Mouse (Mus musculus) midbrain, embryonic 12.5 days (tissue): ENCODE measurements around the gene Cdon. TPM values are rescaled to one million over a fixed set of nuclear protein-coding genes. Genes with fewer than 3 reads are reported as not detected.
A peak's percentile ranks its signal among the peaks of the same experiment; 100 is the strongest.

ENCODE experiments used
- ATAC-seq: fragments of 200-750 bp; cut with Nextera tagmentation; 2 replicates; pipeline ENCODE4 v1.8.0; 2017; ENCODE audit warnings: low read depth, moderate TSS enrichment, moderate library complexity; ENCODE audit not compliant: low FRiP score
- H3K27ac ChIP-seq: fragments of 300-500 bp; sonication (generic); replicated peaks from 2 replicates; pipeline ENCODE4 v1.5.1; 2016; ENCODE audit warnings: mild to moderate bottlenecking
- H3K27me3 ChIP-seq: fragments of 300-500 bp; sonication (generic); 2 replicates; pipeline ENCODE4 v1.6.1; 2016; ENCODE audit warnings: mild to moderate bottlenecking
- H3K36me3 ChIP-seq: fragments of 300-500 bp; sonication (generic); 2 replicates; pipeline ENCODE4 v1.6.1; 2016
- H3K4me1 ChIP-seq: fragments of 300-500 bp; sonication (generic); 2 replicates; pipeline ENCODE4 v1.6.1; 2016
- H3K4me2 ChIP-seq: fragments of 300-500 bp; sonication (generic); replicated peaks from 2 replicates; pipeline ENCODE4 v1.6.1; 2016; ENCODE audit warnings: mild to moderate bottlenecking, moderate library complexity
- H3K4me3 ChIP-seq: fragments of 300-500 bp; sonication (generic); 2 replicates; pipeline ENCODE4 v1.5.1; 2016; ENCODE audit warnings: mild to moderate bottlenecking
- H3K9ac ChIP-seq: fragments of 300-500 bp; sonication (generic); replicated peaks from 2 replicates; pipeline ENCODE4 v1.6.1; 2016; ENCODE audit warnings: mild to moderate bottlenecking, moderate library complexity
- H3K9me3 ChIP-seq: fragments of 300-500 bp; sonication (generic); 2 replicates; pipeline ENCODE4 v1.6.1; 2016; ENCODE audit warnings: mild to moderate bottlenecking
- WGBS: fragments of 180-500 bp; shearing (Covaris S2); methylation state at CpG from one replicate; pipeline ENCODE4 v1.1.7; 2016; 5-methylcytosine and 5-hydroxymethylcytosine counted together
- polyA plus RNA-seq: library from polyadenylated mRNA; unstranded; fragments of >200 nt; fragmentation: Nextera tagmentation; extraction: Ambion mirVana; gene quantifications from 2 replicates; pipeline ENCODE4 v1.2.1, GENCODE M21; 2016

The Cdon gene
- polyA plus RNA-seq, 1 experiment from 2014 or later: 22.8 TPM

GRCm38 (mm10) chr9:35523941-35524411 lies 103.0 kb downstream of the Cdon start:
- no peaks in the 10 kb centered on the region for H3K9me3 ChIP-seq
- H3K4me3 ChIP-seq: no peak overlapping the region
- no peak overlapping the region for H3K27ac ChIP-seq
- ATAC-seq: peak; percentile 78
- H3K9ac ChIP-seq: no peak overlapping the region
- H3K36me3 ChIP-seq: no peaks in the 10 kb centered on the region
- H3K27me3 ChIP-seq: no peaks in the 10 kb centered on the region
- H3K4me1 ChIP-seq: peaks cover 12% of the 10 kb centered on the region
- 24% methylated on average over 7 of the region's 7 CpGs for WGBS
- H3K4me2 ChIP-seq: peak overlapping the region; percentile 25; the same call in 1 of the 2 replicates

DNA sequence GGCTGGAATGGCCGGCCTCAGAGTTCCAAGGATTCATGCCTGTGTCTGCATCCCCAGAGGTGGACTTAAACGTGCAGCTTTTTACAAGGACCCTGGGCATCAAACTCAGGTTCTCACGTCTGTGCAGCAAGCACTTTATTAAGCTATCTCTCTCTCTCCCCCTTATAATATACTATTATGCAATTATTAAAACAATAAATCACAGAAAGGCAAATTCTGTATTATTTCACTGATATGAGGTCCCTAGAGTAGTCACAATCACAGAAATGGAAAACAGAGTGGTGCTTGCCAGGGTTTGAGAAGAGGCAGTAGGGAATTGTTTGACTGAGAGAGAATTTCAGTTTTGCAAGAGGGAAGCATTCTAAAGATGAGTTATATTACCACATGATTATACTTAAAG lies 108.2 kb downstream of the Cdon start:
- Histone ChIP-seq H3K9me3 (no peaks in the 10 kb centered on the region), H3K36me3 (no peaks in the 10 kb centered on the region), H3K27me3 (no peaks in the 10 kb centered on the region; the same call in 1 of the 2 replicates), H3K4me3 (no peak overlapping the region), H3K4me1 (peaks cover under 1% of the 10 kb centered on the region; the same call in 1 of the 2 replicates), H3K27ac (no peak overlapping the region), H3K4me2 (no peak overlapping the region), H3K9ac (no peak overlapping the region)
- no peak for ATAC-seq
- 71% methylated on average over 3 of the region's 3 CpGs for WGBS

GRCm38 (mm10) chr9:35529796-35530195 lies 108.9 kb downstream of the Cdon start:
- Histone ChIP-seq H3K9me3 (no peaks in the 10 kb centered on the region), H3K9ac (no peak overlapping the region), H3K4me2 (no peak overlapping the region), H3K4me1 (no peaks in the 10 kb centered on the region), H3K27ac (no peak overlapping the region), H3K36me3 (no peaks in the 10 kb centered on the region), H3K27me3 (no peaks in the 10 kb centered on the region; the same call in 1 of the 2 replicates), H3K4me3 (no peak overlapping the region)
- ATAC-seq: no peak
- 27% methylated on average over 1 of the region's 1 CpGs for WGBS

GRCm38 (mm10) chr9:35533266-35533665 lies 112.3 kb downstream of the Cdon start:
- H3K4me1 ChIP-seq: no peaks in the 10 kb centered on the region
- no peak overlapping the region for H3K4me2 ChIP-seq
- WGBS: 86% methylated on average over 9 of the region's 9 CpGs
- H3K9ac ChIP-seq: no peak overlapping the region
- no peak for ATAC-seq
- H3K9me3 ChIP-seq: no peaks in the 10 kb centered on the region
- H3K4me3 ChIP-seq: no peak overlapping the region
- H3K36me3 ChIP-seq: no peaks in the 10 kb centered on the region
- no peak overlapping the region for H3K27ac ChIP-seq
- H3K27me3 ChIP-seq: no peaks in the 10 kb centered on the region; the same call in 1 of the 2 replicates

DNA sequence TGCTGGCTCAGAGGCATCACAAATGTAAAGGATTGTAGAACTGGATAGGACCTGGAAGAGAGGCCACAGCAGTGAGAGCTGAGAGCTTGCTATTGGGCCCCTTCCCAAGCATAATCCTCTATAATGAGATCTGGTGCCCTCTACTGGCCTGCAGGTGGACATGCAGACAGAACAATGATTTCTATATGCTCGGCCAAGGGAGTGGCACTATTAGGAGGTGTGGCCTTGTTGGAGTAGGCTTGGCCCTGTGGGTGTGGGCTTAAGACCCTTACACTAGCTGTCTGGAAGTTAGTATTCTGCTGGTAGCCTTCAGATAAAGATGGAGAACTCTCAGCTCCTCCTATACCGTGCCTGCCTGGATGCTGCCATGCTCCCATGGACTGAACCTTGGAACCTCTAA lies 114.2 kb downstream of the Cdon start:
- 10% methylated on average over 2 of the region's 2 CpGs for WGBS

DNA sequence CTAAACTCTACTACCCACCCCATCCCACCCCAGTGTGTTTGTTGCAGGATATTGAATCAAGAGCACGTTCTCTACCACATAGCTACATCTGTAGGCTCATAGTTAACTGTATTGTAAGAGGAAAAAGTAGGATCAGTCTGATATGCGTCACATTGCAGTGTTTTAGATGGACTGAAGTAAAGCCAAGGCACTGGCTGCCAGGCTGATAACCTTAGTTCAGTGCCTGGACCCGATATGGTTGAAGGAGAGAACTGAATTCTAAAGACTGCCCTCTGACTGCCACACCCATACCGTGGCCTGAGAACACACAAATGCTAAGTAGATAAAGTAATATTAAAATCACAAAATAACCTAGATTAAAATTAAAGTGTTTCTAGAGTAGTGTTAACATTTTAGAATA lies 114.9 kb downstream of the Cdon start:
- Histone ChIP-seq H3K27me3 (peaks cover 5% of the 10 kb centered on the region; the same call in 1 of the 2 replicates), H3K4me1 (0 out of 2 replicates have a peak, but pooled peaks cover 3% of the 10 kb centered on the region), H3K36me3 (no peaks in the 10 kb centered on the region), H3K27ac (no peak overlapping the region), H3K9ac (no peak overlapping the region), H3K9me3 (no peaks in the 10 kb centered on the region), H3K4me3 (no peak overlapping the region), H3K4me2 (no peak overlapping the region)
- WGBS: 77% methylated on average over 4 of the region's 4 CpGs
- no peak for ATAC-seq

More for the DNA sequence above, 114.2 kb downstream of the Cdon start:
- Histone ChIP-seq H3K27ac (no peak overlapping the region), H3K4me1 (0 out of 2 replicates have a peak, but pooled peaks cover 3% of the 10 kb centered on the region), H3K4me3 (no peak overlapping the region), H3K9me3 (no peaks in the 10 kb centered on the region), H3K9ac (no peak overlapping the region), H3K4me2 (no peak overlapping the region), H3K27me3 (peaks cover 4% of the 10 kb centered on the region; the same call in 1 of the 2 replicates), H3K36me3 (no peaks in the 10 kb centered on the region)
- peak; percentile 92 for ATAC-seq

- H3K36me3 ChIP-seq: peaks cover 4% of the 10 kb centered on the region; the same call in 1 of the 2 replicates
- 0 out of 2 replicates have a peak, but pooled peaks cover 3% of the 10 kb centered on the region for H3K4me1 ChIP-seq
- no peak overlapping the region for H3K27ac ChIP-seq
- H3K9me3 ChIP-seq: no peaks in the 10 kb centered on the region
- H3K9ac ChIP-seq: no peak overlapping the region
- ATAC-seq: no peak
- peaks cover 5% of the 10 kb centered on the region; the same call in 1 of the 2 replicates for H3K27me3 ChIP-seq
- WGBS: 80% methylated on average over 13 of the region's 13 CpGs
- no peak overlapping the region for H3K4me2 ChIP-seq
- H3K4me3 ChIP-seq: no peak overlapping the region
These were observed 118.2 kb downstream of the Cdon start for GRCm38 (mm10) chr9:35539001-35539750.

DNA sequence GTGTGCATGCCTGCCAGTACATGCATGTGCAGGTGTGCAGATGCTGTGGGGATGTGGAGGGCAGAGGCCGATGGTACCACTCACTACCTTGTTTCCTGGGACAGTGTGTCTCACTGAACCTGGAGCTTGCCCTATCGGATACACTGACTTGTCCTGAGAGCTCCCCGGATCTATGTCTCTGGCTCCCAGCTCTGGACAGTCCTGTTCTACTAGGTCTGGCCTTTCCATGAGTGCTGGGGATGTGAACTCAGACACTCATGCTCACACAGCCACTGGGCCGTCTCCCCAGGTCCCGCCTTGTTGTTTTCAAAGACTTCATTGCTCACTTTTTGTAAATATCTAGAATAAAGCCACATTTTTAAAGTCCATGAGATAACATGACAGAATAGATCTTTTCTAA lies 120.1 kb downstream of the Cdon start:
- peaks cover 5% of the 10 kb centered on the region; the same call in 1 of the 2 replicates for H3K27me3 ChIP-seq
- ATAC-seq: no peak
- H3K9me3 ChIP-seq: no peaks in the 10 kb centered on the region
- H3K9ac ChIP-seq: no peak overlapping the region
- no peak overlapping the region for H3K27ac ChIP-seq
- no peak overlapping the region for H3K4me2 ChIP-seq
- H3K4me3 ChIP-seq: no peak overlapping the region
- H3K4me1 ChIP-seq: 0 out of 2 replicates have a peak, but pooled peaks cover 3% of the 10 kb centered on the region
- peaks cover 4% of the 10 kb centered on the region; the same call in 1 of the 2 replicates for H3K36me3 ChIP-seq
- WGBS: 85% methylated on average over 5 of the region's 5 CpGs

GRCm38 (mm10) chr9:35541488-35541887 lies 120.6 kb downstream of the Cdon start:
- H3K4me3 ChIP-seq: no peak overlapping the region
- peaks cover 5% of the 10 kb centered on the region; the same call in 1 of the 2 replicates for H3K27me3 ChIP-seq
- H3K27ac ChIP-seq: no peak overlapping the region
- ATAC-seq: peak; percentile 81
- no peaks in the 10 kb centered on the region for H3K9me3 ChIP-seq
- no peak overlapping the region for H3K9ac ChIP-seq
- H3K36me3 ChIP-seq: peaks cover 4% of the 10 kb centered on the region; the same call in 1 of the 2 replicates
- H3K4me1 ChIP-seq: 0 out of 2 replicates have a peak, but pooled peaks cover 3% of the 10 kb centered on the region
- no peak overlapping the region for H3K4me2 ChIP-seq
- 7% methylated on average over 6 of the region's 6 CpGs for WGBS

DNA sequence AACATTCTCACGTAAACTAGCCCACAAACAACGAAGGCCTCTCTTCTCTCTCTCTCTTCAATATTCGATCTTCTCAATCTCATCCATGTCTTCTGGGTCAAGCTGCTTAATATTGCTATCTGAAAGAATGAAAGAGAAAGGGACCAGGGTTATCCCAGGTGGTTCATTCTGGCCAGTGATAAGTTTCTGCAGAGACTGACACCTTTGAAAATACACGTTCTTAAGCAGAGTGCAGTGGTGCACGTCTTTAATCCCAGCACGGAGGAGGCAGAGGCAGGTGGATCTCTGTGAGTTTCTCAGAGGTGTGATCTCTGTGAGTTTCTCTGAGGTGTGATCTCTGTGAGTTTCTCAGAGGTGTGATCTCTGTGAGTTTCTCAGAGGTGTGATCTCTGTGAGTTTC lies 121.0 kb downstream of the Cdon start:
- H3K36me3 ChIP-seq: peaks cover 4% of the 10 kb centered on the region; the same call in 1 of the 2 replicates
- H3K4me3 ChIP-seq: no peak overlapping the region
- H3K27me3 ChIP-seq: peaks cover 5% of the 10 kb centered on the region; the same call in 1 of the 2 replicates
- ATAC-seq: no peak
- H3K27ac ChIP-seq: no peak overlapping the region
- 0 out of 2 replicates have a peak, but pooled peaks cover 3% of the 10 kb centered on the region for H3K4me1 ChIP-seq
- H3K4me2 ChIP-seq: no peak overlapping the region
- 70% methylated on average over 6 of the region's 6 CpGs for WGBS
- H3K9me3 ChIP-seq: no peaks in the 10 kb centered on the region
- H3K9ac ChIP-seq: no peak overlapping the region

- Histone ChIP-seq H3K27me3 (peaks cover 5% of the 10 kb centered on the region; the same call in 1 of the 2 replicates), H3K4me3 (no peak overlapping the region), H3K36me3 (peaks cover 4% of the 10 kb centered on the region; the same call in 1 of the 2 replicates), H3K4me2 (no peak overlapping the region), H3K27ac (no peak overlapping the region), H3K9me3 (no peaks in the 10 kb centered on the region), H3K9ac (no peak overlapping the region), H3K4me1 (0 out of 2 replicates have a peak, but pooled peaks cover 3% of the 10 kb centered on the region)
- ATAC-seq: peak; percentile 41; the same call in 1 of the 2 replicates
- WGBS: 75% methylated on average over 14 of the region's 14 CpGs
These were observed 122.4 kb downstream of the Cdon start for GRCm38 (mm10) chr9:35543099-35543860.
